Mouse (Mus musculus) cortical plate, adult 2 months (tissue): ENCODE measurements around the gene Magohb. TPM values are rescaled to one million over a fixed set of nuclear protein-coding genes. Genes with fewer than 3 reads are reported as not detected.

ENCODE experiments used
- H3K27ac ChIP-seq: fragments of 200-500 bp; 2 replicates; pipeline ENCODE4 v1.5.1; 2012; ENCODE audit warnings: low read length, control low read depth, inconsistent platforms; ENCODE audit not compliant: insufficient read depth
- H3K4me1 ChIP-seq: fragments of 200-500 bp; 2 replicates; pipeline ENCODE4 v1.6.1; 2011; ENCODE audit warnings: low read length; ENCODE audit not compliant: control insufficient read depth, insufficient read depth
- H3K4me3 ChIP-seq: fragments of 200-500 bp; 2 replicates; pipeline ENCODE4 v1.5.1; 2011; ENCODE audit warnings: mild to moderate bottlenecking, low read length, control low read depth; ENCODE audit not compliant: insufficient read depth
- CTCF ChIP-seq: fragments of 200-500 bp; IDR thresholded peaks from 2 replicates; pipeline ENCODE4 v1.5.1; 2011; ENCODE audit warnings: mild to moderate bottlenecking, control low read depth, low read length; ENCODE audit not compliant: insufficient read depth; ENCODE audit errors: extremely low read depth
- POLR2A ChIP-seq: fragments of 200-500 bp; IDR thresholded peaks from 2 replicates; pipeline ENCODE4 v1.6.1; 2011; ENCODE audit warnings: mild to moderate bottlenecking, low read length, control low read depth; ENCODE audit not compliant: insufficient read depth; ENCODE audit errors: extremely low read depth
- polyA plus RNA-seq: library from polyadenylated mRNA; depleted of rRNA; stranded (reverse); fragments of >200 nt; gene quantifications from 2 replicates; pipeline ENCODE4 v1.2.3, GENCODE M21; 2012; rRNA removed

The Magohb gene
- polyA plus RNA-seq: 10.0 and 10.1 TPM in 2 replicates

- Histone ChIP-seq H3K27ac (no peak within 1 kb of the TSS), H3K4me1 (no peaks in the 10 kb centered on the region; the same call in 1 of the 2 replicates), H3K4me3 (peak within 1 kb of the TSS; percentile 88)
- TF ChIP-seq CTCF (no peak), POLR2A (peak; percentile 37; the same call in 1 of the 2 replicates)
These were observed at the start of gene Magohb for GRCm38 (mm10) chr6:131292991-131293788. Magohb (minus strand) TSS chr6:131293244.

DNA sequence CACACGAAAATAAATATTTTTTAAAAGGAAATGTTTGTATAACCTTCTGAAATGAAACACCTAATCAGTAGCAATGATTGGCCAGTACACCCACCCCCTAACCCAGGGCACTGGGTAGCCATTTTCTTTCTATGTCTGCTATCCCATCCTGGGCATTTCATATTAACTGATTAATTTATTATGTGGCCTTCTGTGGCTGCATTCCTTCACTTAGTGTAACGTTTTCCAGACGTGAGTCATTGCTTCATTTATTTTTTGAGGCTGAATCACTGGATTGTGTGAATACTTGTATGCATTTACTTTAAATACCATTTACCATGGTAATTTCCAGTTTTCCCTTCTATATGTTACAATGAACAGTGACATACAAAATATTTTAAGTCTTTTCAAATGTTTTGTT is 47.0 kb upstream of the Magohb start:
- Histone ChIP-seq H3K4me3 (no peak overlapping the region), H3K4me1 (no peaks in the 10 kb centered on the region), H3K27ac (no peak overlapping the region)
- TF ChIP-seq CTCF: no peak
- TF ChIP-seq POLR2A: no peak

DNA sequence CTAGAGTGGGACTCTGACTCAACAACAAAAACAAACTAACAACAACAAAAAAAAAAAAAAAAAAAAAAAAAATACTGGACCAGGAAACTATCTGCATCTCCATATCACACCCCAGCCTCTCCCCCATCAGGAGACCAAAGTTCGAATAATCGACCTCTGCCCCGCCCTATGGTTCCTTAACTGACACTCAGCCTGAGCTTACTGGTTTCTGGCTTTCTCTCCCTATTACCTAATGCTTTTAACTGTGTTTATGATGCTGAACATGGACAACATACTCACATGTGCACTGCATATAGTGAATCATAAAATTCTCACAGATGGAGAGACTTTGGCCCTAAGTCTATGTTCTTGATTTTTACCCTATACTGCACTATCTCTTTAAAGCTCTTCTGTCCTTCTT is 46.3 kb upstream of the Magohb start:
- no peak overlapping the region for H3K4me3 ChIP-seq
- TF ChIP-seq POLR2A (no peak), CTCF (no peak)
- H3K27ac ChIP-seq: no peak overlapping the region
- H3K4me1 ChIP-seq: no peaks in the 10 kb centered on the region

GRCm38 (mm10) chr6:131338787-131339186 is 45.7 kb upstream of the Magohb start:
- Histone ChIP-seq H3K27ac (no peak overlapping the region), H3K4me3 (no peak overlapping the region)

GRCm38 (mm10) chr6:131327076-131327475 is 34.0 kb upstream of the Magohb start:
- no peaks in the 10 kb centered on the region for H3K4me1 ChIP-seq
- H3K4me3 ChIP-seq: no peak overlapping the region
- no peak for TF ChIP-seq POLR2A
- no peak for TF ChIP-seq CTCF
- no peak overlapping the region for H3K27ac ChIP-seq

More at GRCm38 (mm10) chr6:131338787-131339186, 45.7 kb upstream of the Magohb start:
- TF ChIP-seq POLR2A (no peak), CTCF (no peak)
- no peaks in the 10 kb centered on the region for H3K4me1 ChIP-seq

- TF ChIP-seq CTCF: no peak
- TF ChIP-seq POLR2A: no peak
- H3K27ac ChIP-seq: no peak overlapping the region
- H3K4me3 ChIP-seq: no peak overlapping the region
- H3K4me1 ChIP-seq: no peaks in the 10 kb centered on the region
These were observed 29.0 kb upstream of the Magohb start for GRCm38 (mm10) chr6:131321854-131322639.

DNA sequence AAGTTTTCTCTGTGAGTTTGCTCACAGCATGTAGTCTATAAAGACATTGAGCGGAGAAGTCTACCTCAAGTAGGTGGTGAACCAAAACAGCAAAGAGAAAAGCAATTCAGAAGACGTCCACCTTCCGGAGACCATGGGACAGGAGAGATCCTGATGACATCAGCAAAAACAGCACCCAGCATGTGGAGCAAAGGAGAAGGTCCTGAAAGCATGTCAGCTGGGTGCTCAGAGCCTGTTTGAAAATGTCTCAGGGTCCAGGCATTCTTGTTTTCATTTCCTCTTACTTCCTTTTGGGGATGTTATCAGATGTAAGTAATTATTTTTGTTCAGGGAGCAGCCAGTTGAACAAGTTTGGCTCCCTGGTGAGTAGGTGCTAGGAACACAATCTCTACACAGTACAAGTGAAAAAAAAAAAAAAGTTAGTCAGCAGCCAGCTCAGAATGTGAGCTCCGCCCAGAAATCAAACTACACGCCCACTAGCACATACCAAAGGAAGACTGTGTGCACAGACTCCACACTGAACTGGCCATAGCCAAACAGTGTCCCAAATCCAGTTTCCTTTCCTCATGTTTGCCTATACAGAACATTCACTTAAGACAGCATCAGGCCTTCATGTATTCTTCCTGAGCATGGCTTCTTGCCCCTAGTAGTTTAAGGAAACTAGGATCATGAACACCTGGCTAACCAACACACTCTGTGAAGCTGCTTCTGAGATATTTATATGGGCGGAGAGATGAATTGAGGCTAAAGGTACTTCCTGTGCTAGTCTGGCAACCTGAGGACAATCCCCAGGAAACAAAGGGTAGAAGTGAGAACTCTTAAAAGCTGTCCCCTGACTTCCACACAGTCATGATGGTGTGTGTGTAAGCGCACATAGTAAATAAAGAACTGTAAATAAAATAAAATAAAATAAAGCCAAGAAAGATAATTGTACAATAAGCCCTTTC is 23.4 kb upstream of the Magohb start:
- H3K4me3 ChIP-seq: no peak overlapping the region
- TF ChIP-seq CTCF (no peak), POLR2A (no peak)
- no peak overlapping the region for H3K27ac ChIP-seq
- H3K4me1 ChIP-seq: no peaks in the 10 kb centered on the region

GRCm38 (mm10) chr6:131308031-131308430 is 15.0 kb upstream of the Magohb start:
- H3K27ac ChIP-seq: no peak overlapping the region
- no peaks in the 10 kb centered on the region for H3K4me1 ChIP-seq
- no peak overlapping the region for H3K4me3 ChIP-seq
- TF ChIP-seq POLR2A (no peak), CTCF (no peak)

DNA sequence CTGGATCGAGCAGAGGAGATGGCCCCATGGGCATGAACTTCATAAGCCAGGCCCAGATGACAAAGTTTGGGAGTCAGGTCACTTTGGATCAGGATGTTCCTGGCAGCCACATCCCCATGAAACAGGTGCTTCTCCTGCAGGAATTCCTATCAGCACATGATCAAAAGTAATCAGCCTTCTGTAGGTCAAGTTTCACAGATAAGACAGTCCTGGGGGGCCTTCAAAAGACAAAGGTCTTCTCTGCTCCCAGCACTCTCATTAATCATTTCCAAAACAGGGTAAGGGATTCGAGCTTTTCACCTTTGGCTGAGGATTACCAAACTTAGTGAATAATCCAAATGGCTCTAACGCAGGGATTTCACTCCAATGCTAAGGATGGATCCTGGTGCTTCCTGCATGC is 11.7 kb upstream of the Magohb start:
- no peaks in the 10 kb centered on the region for H3K4me1 ChIP-seq
- TF ChIP-seq POLR2A (no peak), CTCF (no peak)
- no peak overlapping the region for H3K27ac ChIP-seq
- no peak overlapping the region for H3K4me3 ChIP-seq
